Mouse (Mus musculus) urinary bladder, postnatal 14 days (tissue): ENCODE results near the gene Tspear.
"Not testable (repeated sequence)": the region's sequence is repeated elsewhere in the genome, so short reads cannot be mapped to it uniquely, and the experiment has no call there.

ENCODE experiments used
- DNase-seq: peaks from one replicate; pipeline ENCODE4 v3.0.0; 2021; ENCODE audit warnings: low spot score

Gene Tspear

GRCm38 (mm10) chr10:77788621-77789020 is 102.3 kb downstream of the Tspear start:
- DNase-seq: no peak

- DNase-seq: no peak
Measured at GRCm38 (mm10) chr10:77794976-77795375, 108.6 kb downstream of the Tspear start, which contains the start of gene Gm9639. TSS of gene Gm9639 (minus strand) at chr10:77795076.

- no peak for DNase-seq
Measured at GRCm38 (mm10) chr10:77797677-77798076, 111.3 kb downstream of the Tspear start.

GRCm38 (mm10) chr10:77798164-77798920 is 112.0 kb downstream of the Tspear start:
- not testable (repeated sequence) for DNase-seq

- DNase-seq: no peak
Measured at GRCm38 (mm10) chr10:77798921-77799508, 112.6 kb downstream of the Tspear start, which contains the start of gene Gm19668. TSS of gene Gm19668 (minus strand) at chr10:77799133.

- no peak for DNase-seq
Measured at GRCm38 (mm10) chr10:77804095-77804494, 117.7 kb downstream of the Tspear start.

- DNase-seq: no peak
Measured at GRCm38 (mm10) chr10:77811743-77812142, 125.4 kb downstream of the Tspear start, which contains the start of gene Gm9507. TSS of gene Gm9507 (minus strand) at chr10:77811843.

GRCm38 (mm10) chr10:77814382-77814781 is 128.0 kb downstream of the Tspear start, which contains the start of gene Gm2696:
TSS of gene Gm2696 (plus strand) at chr10:77814682.
- DNase-seq: no peak

- peak; percentile 16 for DNase-seq
Measured at GRCm38 (mm10) chr10:77815514-77815913, 129.1 kb downstream of the Tspear start.

- no peak for DNase-seq
Measured at GRCm38 (mm10) chr10:77818523-77818922, 132.2 kb downstream of the Tspear start.

- no peak for DNase-seq
Measured at GRCm38 (mm10) chr10:77819203-77819602, 132.8 kb downstream of the Tspear start.

GRCm38 (mm10) chr10:77826951-77827350 is 140.6 kb downstream of the Tspear start, which contains the start of gene Krtap10-4:
TSS of gene Krtap10-4 (minus strand) at chr10:77827095.
- no peak for DNase-seq

GRCm38 (mm10) chr10:77835647-77836046 is 149.3 kb downstream of the Tspear start, which contains the start of gene Krtap10-10:
TSS of gene Krtap10-10 (plus strand) at chr10:77835947.
- no peak for DNase-seq

GRCm38 (mm10) chr10:77839006-77839405 is 152.6 kb downstream of the Tspear start:
- no peak for DNase-seq

GRCm38 (mm10) chr10:77846503-77846902 is 160.1 kb downstream of the Tspear start, which contains the start of gene Gm36176:
TSS of gene Gm36176 (plus strand) at chr10:77846803.
- no peak for DNase-seq

- DNase-seq: no peak
Measured at GRCm38 (mm10) chr10:77846961-77847360, 160.6 kb downstream of the Tspear start.

- no peak for DNase-seq
Measured at GRCm38 (mm10) chr10:77847538-77847937, 161.2 kb downstream of the Tspear start.

- no peak for DNase-seq
Measured at GRCm38 (mm10) chr10:77852559-77852958, 166.2 kb downstream of the Tspear start, which contains the start of gene Gm10318. TSS of gene Gm10318 (plus strand) at chr10:77852859.

GRCm38 (mm10) chr10:77861675-77862074 is 175.3 kb downstream of the Tspear start, which contains the start of gene Gm3285:
TSS of gene Gm3285 (plus strand) at chr10:77861975.
- DNase-seq: no peak

- peak; percentile 84 for DNase-seq
Measured at GRCm38 (mm10) chr10:77864067-77864761, 177.8 kb downstream of the Tspear start.

- no peak for DNase-seq
Measured at GRCm38 (mm10) chr10:77864762-77865143, 178.4 kb downstream of the Tspear start.

- no peak for DNase-seq
Measured at GRCm38 (mm10) chr10:77867546-77867945, 181.2 kb downstream of the Tspear start.
